Mouse (Mus musculus) heart, postnatal 25 days (tissue): ENCODE results near the gene Gk5. TPM values are rescaled to one million over a fixed set of nuclear protein-coding genes. Genes with fewer than 3 reads are reported as not detected.
"Not testable (repeated sequence)": the region's sequence is repeated elsewhere in the genome, so short reads cannot be mapped to it uniquely, and the experiment has no call there.

Source experiments
- DNase-seq: peaks from one replicate; pipeline ENCODE4 v3.0.0; 2022; ENCODE audit warnings: low spot score
- intact Hi-C: fragments of 180-260 bp; cut with DNase I; formaldehyde crosslinking; loops from one replicate; pipeline ENCODE4 v1.15.1; 2025
- total RNA-seq, 2 experiments: library from RNA; stranded (reverse); gene quantifications; 2 replicates each; pipeline ENCODE4 v1.2.3; 2021

The Gk5 gene
- total RNA-seq, 2 experiments from 2014 or later = 3.4 to 4.1 TPM

DNA sequence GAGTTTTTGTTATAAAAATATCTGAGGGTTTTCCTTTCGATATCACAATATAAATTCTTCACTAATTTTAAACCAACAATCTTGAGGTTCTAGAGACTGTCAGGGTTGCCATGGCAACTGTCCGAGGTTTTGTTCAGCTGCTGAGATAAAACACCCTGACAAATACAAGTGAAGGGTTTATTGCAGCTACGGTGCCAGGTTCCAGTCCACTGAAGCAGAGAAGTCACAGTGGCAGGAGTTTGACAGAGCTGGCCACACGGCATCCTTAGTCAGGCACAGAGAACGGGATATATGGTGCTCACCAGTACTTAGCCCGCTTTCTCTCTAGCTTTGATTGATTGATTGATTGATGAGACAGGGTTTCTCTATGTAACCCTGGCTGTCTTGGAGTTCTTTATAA, 23.3 kb downstream of the Gk5 start:
- intact Hi-C loops = no loop called here
- DNase-seq = no peak

DNA sequence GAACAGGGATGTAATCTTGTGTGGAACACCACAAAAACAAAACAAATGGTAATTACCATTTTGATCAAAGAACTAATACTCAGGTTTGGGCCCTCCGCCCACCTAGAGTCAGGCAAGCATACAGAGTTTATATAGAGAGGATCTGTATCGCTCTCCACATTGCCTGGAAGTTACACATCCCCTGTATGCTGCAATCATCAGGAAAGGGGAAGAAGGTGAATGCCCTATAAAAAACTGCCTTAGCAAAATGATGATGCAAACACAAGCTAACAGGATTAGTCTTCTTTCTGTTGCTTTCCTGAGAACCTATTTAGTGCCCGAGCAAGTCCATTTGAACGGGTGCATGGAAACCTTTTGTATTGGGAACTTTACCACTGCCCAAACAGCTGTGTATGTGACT, 24.5 kb downstream of the Gk5 start:
- intact Hi-C loops = no loop called here
- DNase-seq = no peak

DNA sequence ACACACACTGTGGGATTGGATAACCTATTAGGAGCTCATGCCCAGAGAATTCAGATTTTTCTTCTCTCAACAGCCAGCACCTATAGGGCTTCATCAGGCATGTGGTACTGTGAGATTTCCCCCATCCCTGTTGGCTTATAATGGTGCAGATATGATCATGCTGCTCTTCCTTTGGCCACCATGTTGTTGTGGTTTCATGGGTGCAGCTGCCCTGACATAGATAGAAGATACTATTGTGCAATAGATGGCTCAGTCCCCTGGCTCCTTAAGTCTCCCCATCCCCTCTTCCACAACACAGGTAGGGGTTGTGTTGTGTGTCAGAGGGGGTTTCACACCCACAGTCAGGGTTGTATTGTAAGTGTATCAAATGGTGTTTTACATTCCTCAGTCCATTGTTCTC, 25.7 kb downstream of the Gk5 start:
- DNase-seq = no peak
- intact Hi-C loops = no loop called here

DNA sequence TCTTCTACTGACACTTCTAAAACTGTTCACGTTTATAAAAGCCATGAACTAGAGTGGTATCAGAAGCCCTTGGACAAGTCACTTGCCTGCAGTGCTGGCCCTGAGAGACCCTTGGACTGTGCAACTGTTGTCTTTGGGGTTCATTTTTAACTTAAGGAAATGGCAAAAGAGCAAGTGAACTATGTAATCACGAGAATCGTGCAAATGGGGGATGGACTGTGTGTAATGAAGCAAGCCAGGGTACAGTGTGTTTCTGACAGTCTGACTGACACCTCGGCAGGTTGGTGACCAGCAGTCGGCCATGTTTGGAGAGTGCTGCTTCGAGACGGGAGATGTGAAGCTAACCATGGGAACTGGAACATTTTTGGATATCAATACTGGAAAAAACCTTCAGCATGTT, 33.6 kb downstream of the Gk5 start:
- intact Hi-C loops = no loop called here

DNA sequence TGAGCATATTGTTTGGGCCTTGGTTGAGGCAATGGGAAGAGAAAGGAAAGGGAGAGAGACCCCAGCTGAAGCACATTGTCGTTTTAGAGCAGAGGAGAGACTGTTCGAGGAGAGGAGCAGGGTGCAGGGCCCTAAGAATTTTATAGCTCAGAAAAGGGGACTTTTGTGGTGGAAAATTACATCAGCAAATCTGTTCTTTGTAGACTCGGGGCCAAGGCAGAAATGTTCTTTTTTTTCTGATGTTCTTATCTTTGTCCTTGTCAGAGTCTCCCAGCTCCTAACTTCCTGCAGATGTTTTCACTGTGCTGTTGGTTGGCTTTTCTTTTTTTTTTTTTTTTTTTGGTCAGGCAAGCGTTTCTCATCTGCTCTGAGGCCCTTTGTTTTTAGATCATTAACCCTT, 39.3 kb downstream of the Gk5 start:
- intact Hi-C loops = no loop called here
- no peak for DNase-seq

More for the DNA sequence above, 33.6 kb downstream of the Gk5 start:
- no peak for DNase-seq

DNA sequence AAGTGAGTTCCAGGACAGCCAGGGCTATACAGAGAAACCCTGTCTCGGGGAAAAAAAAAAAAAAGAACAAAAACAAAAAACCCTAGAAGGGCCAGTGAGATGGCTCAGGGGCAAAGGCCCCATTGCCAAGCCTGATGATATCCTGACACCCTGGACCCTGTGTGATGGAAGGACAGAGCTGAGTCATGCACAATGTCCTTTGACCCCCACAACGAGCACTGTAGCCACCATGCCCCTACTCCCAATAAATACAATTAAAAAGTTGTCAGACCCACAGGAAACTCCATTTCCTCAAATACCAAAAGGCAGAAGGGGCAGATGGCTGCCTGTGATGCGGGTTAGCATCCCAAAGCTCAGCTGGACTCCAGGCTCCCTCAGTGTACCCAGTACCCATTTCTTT, 39.9 kb downstream of the Gk5 start:
- intact Hi-C loops = no loop called here
- no peak for DNase-seq

DNA sequence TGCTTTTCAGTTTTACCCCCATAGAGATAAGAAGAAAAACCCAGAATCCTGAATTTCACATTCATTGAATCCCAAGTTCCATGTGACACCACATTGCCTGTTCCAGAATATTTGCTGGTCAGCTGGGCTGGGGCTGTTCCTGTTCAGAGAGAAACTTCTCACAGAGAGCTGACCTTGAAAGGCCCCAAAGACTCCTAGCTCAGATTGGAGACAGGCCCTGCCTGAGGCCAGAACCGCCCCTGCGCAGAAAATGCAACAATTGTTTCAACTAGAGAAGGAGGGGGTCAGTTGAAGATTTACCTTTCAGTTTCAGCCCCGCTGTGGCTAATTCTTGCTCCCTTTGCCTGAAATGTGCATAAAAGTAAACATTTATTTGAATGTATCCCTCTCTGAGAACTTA, 41.6 kb downstream of the Gk5 start:
- intact Hi-C loops = no loop called here
- DNase-seq = peak; percentile 26

DNA sequence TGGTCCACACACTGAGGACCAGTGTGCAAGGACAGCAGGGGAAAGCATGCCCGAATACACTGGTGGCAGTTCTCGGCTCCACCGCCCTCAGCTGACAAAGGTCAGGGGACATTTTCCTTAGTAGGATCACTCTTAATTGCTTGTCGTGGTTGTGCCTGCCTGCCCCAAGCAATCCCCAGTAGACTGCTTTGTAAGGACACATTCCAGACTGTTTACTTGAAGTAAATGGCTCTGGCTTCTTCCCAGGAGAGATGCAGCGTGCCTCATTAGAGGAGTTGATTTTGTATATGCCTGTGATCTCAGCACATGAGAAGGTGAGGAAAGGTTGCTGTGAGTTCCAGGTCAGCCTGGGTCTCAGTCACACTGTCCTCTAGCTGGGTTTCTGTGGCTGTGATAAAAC, 43.3 kb downstream of the Gk5 start:
- intact Hi-C loops = no loop called here
- DNase-seq = no peak

DNA sequence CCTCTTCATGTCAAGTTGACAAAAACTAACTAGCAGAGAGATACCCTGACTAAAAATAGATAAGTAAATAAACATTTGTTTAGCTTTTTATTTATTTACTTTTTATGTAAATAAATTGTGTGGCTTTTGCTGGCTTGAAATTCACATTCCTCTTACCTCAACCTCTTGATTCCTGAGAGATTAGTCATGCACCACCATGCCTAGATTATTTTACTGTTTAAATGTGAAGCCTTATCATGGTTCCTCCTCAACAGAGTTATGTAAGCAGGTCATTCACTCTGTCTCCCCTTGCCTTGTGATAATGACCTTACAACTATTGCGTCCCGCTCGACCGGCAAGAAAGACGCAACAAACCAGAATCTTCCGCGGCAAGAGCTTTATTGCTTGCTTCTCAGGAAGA, 44.3 kb downstream of the Gk5 start:
- DNase-seq = no peak
- intact Hi-C loops = no loop called here

DNA sequence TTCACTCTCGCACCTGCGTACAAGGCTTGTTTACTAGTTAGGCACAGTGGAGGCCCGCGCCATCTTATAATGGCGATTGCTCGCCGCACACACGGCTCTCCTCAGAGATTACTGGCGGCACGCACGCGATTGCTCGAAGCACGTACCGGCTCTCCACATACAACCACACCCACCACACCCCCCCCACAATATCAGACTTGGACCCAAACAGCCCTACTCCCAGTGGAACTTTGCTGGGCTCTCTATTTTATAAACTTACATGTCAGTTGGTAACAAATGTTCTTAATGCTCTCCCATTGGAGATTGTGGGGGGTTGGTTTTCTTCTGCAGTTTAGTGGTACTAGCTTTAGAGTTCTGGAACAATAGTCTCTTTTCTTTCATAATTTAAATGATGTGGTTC, 44.8 kb downstream of the Gk5 start:
- intact Hi-C loops, DNase-seq: not testable (repeated sequence)

DNA sequence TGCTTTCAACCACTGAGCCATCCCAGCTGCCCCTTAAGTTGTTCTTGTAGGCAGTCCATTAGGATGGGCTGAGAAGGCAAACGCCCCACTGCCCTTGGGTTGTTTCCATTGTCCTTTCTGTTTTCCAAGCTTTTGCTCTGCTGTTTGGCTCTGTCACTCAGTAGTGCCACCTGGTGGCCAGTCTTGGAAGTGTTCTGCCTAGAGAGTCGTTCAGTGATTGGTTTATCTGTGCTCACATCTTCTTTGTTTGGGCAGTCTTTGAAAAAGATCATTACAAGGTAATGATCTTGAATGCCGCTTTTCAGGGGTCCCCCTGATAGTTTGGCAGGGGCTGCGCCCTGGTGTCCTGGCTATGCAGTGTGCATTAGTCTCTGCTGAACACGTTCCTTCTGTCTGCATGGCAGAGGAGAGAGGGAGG, 48.0 kb downstream of the Gk5 start:
- intact Hi-C loops = no loop called here

DNA sequence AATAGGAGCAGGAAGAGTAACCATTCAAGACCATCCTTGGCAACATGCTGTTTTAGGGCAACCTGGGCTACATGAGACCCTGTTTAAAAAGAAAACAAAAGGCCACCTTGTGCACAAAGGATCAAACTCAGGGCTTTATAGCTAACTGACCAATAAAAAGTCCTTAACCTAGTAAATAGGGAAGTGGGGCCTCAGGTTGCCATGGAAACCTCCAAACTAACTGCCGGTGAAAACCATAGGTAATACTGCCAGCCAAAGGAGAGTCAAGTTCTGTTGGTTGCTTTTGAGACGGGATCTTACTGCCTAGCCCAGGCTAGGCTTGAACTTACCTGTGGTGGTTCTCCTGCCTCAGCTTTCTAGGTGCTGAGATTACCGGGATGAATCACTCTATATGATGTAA, 51.4 kb downstream of the Gk5 start:
- no peak for DNase-seq
- intact Hi-C loops = no loop called here

More for the DNA sequence above, 48.0 kb downstream of the Gk5 start:
- DNase-seq = peak; percentile 22

DNA sequence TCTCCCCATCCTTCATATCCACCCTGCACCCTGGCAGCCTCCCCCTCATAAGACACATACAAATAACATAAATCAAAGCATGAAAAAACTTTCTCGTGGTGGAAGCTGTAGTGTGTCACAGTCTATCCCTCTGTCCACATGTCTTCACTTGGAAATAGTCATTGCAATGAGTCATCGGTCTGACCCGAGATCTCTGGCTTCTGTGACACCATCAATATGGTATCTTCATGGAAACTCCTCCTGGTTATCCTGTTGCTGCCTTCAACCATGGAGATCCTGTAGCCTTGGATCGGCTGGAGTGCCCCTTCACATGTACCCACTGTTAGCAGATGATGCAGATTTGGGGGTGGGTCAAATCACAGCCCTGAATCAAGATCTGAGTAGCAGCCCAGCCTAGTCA, 65.7 kb downstream of the Gk5 start:
- intact Hi-C loops = no loop called here

DNA sequence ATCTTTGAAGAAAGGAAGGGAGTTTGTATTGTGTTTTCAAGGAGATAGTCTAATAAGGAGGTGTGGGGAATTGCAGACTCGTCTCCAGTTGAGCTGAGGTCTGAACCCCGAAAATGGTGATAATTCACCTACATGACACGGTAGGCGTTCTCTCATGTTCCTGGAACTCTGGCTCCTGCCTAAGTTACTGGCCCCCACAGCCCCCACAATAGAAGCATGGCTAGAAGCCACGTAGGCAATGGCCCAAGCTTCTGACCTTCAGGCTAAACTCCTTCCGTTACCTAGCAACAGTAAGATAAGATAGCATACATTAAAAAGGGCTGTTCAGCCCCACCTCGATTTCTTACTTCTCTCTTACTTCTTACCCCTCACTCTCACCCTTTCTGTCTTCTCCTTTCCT, 67.5 kb downstream of the Gk5 start:
- intact Hi-C loops = no loop called here
- no peak for DNase-seq

More for the DNA sequence above, 65.7 kb downstream of the Gk5 start:
- no peak for DNase-seq

DNA sequence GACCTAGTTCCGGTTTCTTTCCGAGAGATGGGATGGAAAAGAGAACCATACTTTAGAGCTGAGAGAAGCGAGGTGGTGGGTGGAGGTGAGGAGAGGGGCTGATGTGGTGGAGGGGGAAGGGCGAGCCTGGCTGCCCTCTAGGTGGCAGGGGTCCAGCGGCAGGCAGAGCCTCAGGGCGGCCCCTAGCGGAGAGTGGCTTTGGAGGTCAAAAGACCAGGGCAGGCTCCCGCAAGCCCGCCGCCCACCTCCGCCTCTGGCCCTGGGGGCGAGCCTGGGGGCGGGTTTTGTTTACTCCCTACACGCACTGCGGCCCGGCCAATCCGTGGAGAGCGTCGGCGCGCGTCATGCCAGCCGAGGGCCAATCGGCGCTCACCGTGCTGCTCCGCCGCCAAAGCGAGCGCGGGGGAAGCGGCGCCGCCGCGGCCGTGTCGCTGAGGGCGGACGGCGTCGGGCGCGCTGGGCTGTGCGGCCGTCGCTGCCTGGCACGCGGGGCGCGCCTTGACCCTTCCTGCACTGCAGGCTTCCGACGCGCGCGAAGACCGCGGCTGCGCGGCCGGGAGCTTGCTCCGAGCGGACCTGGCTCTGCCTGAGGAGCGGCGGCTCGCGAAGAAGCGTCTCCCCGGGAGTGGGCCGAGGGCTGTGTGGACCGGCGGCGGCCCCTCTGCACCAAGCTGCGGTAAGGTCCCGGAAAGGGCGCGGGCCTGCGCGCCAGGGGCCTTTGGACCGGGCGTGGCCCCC, 76.9 kb downstream of the Gk5 start, which contains the start of gene Tfdp2:
TSS of gene Tfdp2 (plus strand) at position 391 of the 738 bp plus-strand sequence.
- intact Hi-C loops = no loop called here
- peak; percentile 88 for DNase-seq

DNA sequence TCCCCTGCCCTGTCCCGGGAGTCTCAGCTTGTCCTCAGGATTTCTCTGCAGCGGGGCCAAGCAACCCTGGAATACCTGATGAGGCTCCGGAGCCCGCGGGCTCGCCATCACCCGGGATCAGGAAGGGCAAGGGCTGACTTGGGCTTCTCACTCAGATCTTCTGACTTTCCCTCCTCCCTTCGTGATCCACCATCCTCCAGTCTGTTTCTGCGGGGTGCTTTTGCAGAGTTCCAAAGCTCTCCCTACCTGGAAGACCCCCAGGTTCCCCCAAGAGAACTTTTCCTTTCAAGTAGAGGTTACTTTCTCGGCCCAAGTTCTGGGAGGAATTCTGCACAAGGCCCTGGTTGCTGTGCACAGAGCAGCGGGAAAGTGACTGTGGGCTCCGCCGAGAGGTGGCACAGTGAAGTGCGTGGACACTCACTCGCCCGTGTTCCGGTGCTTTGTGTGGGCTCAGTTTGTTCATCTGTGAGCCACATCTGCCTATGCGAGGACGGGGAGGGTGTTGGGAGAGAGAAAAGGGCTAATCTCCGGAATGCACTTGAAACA, 77.5 kb downstream of the Gk5 start:
- intact Hi-C loops = no loop called here
- DNase-seq = no peak

DNA sequence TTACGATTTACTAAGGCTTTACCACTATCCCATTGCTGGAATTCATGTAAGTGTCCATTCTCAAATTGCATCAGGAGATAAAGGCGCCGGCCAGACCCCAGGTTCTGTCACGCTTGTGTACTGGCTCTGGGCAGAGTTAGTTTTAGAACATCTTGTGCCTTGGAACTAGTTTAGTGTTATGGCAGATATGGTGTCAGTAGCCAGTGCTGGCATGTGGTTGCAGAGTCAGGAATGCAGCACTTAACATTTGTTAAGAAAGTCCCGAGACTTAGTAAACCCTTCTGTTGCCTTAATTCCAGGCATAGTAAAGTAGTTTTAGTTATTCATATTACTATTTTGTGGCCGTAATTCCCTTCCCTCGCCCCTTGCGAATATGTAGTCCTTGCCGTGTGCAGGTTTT, 78.6 kb downstream of the Gk5 start:
- intact Hi-C loops = no loop called here
- DNase-seq = no peak

DNA sequence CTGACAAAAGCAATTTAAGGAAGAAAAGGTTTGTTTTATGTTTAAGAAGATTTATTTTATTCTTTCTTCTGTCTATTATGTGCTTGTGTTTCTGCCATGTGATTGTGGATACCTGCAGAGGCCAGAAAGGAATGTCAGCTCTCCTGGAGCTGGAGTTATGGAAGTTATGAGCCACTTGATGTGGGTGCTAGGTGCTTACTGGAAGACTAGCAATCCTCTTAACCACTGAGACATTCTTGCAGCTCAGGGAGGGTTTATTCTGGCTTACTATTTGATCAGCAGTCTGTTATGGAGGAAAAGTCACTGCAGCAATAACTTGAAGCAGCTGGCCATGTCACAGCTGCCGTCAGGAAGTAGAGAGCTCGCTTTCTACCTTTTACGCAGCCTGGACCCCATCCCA, 84.5 kb downstream of the Gk5 start:
- intact Hi-C loops = no loop called here
- no peak for DNase-seq

DNA sequence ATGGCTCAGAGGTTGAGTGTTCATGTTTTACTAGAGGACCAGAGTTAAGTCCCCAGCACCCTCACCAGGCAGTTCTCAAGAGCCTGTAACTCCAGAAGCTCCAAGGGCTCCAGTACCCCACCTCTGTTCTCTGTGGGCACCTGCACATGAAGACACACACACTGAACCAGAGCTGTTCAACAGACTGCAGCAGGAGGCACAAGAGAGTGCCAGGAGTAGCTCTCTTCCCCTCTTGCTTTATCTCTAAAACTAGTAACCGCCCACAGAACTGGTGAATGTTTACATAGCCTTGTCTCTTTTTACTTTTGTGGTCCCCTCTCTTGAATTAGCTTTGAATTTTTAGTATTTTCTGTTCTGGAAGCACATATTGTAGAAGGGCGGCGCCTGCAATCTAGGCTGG, 88.3 kb downstream of the Gk5 start:
- DNase-seq = no peak
- intact Hi-C loops = no loop called here

DNA sequence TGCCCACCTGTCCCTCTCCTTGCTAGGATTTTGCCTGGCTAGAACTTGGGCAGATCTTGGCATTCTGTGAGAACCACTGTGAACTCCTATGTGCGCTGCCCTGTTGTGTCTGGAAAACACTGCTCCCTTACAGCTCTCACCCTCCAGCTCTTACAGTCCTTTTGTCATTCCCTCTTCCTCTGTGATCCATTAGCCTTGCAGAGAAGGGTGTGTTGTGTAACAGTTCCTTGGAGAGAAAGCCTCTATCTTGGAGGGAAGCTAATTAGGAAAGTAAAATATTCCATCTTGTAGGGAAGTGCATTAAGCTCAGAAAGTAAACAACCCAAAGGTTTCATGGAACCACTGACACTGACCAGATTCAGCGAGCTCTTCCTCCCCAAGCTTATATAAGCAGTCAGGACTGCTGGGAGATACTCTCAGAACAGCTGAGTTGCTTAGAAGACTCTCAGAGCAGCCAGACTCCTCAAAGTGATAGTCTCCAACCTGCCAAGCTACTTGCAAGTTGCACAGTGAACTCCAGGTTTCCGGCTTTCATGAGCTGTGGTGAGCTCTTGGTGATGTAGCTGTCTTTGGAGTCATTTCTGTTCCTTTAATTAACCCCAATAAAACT, 94.0 kb downstream of the Gk5 start:
- DNase-seq = no peak
- intact Hi-C loops = no loop called here

DNA sequence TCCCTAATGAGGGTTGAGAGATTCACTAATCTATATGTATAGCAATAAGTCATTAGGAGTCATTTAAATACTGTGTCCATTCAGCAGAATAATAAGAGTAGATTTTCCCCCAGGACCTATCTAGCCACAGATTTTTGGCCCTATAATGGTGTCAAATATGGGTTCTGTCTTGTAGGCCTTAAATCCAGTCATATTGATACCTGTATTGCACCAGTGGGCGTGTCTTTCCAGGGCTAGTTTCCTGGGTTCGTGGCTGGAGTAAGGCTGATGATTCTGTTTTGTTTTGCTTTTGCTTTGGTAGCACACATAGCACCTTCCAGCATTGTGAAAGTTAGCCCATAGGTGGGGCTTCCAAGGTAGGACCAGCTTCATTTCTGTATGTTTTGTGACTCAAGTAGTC, 95.0 kb downstream of the Gk5 start:
- DNase-seq = no peak
- intact Hi-C loops = no loop called here

DNA sequence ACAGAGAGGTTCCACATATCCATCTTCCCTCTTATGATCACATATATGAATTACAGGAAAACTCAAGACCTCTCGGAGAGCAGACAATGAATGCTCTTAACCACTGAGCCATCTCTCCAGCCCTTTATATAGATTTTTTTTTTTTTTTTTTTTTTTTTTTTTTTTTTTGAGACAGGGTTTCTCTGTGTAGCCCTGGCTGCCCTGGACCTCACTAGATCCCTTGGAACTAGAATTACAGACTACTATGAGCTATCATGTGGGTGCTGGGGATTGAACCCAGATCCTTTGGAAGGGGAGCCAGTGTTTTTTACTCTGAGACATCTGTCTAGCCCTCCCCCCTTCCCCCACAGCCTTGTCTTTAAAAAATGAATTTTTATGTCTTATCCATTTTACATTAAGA, 98.1 kb downstream of the Gk5 start:
- DNase-seq = no peak
- intact Hi-C loops = no loop called here
